Mouse (Mus musculus) midbrain, embryonic 13.5 days (tissue): ENCODE measurements around the gene Klk5. TPM values are rescaled to one million over a fixed set of nuclear protein-coding genes. Genes with fewer than 3 reads are reported as not detected.

ENCODE experiments used
- ATAC-seq: fragments of 200-750 bp; cut with Nextera tagmentation; 2 replicates; pipeline ENCODE4 v1.8.0; 2017; ENCODE audit warnings: mild to moderate bottlenecking, moderate TSS enrichment, moderate library complexity
- H3K27ac ChIP-seq: fragments of 300-500 bp; sonication (generic); 2 replicates; pipeline ENCODE4 v1.5.1; 2015; ENCODE audit warnings: inconsistent platforms, mild to moderate bottlenecking, moderate library complexity
- H3K27me3 ChIP-seq: fragments of 300-500 bp; sonication (generic); 2 replicates; pipeline ENCODE4 v1.6.1; 2015; ENCODE audit warnings: mild to moderate bottlenecking, inconsistent platforms
- H3K36me3 ChIP-seq: fragments of 300-500 bp; sonication (generic); 2 replicates; pipeline ENCODE4 v1.6.1; 2015; ENCODE audit warnings: mild to moderate bottlenecking, inconsistent platforms
- H3K4me1 ChIP-seq: fragments of 300-500 bp; sonication (generic); replicated peaks from 2 replicates; pipeline ENCODE4 v1.6.1; 2015; ENCODE audit warnings: inconsistent platforms
- H3K4me2 ChIP-seq: fragments of 300-500 bp; sonication (generic); replicated peaks from 2 replicates; pipeline ENCODE4 v1.6.1; 2015; ENCODE audit warnings: moderate library complexity, mild to moderate bottlenecking, inconsistent platforms
- H3K4me3 ChIP-seq: fragments of 300-500 bp; sonication (generic); replicated peaks from 2 replicates; pipeline ENCODE4 v1.5.1; 2015; ENCODE audit warnings: mild to moderate bottlenecking, inconsistent platforms
- H3K9ac ChIP-seq: fragments of 300-500 bp; sonication (generic); replicated peaks from 2 replicates; pipeline ENCODE4 v1.6.1; 2015; ENCODE audit warnings: mild to moderate bottlenecking, inconsistent platforms
- H3K9me3 ChIP-seq: fragments of 300-500 bp; sonication (generic); 2 replicates; pipeline ENCODE4 v1.6.1; 2016; ENCODE audit warnings: mild to moderate bottlenecking, inconsistent platforms
- WGBS: fragments of 180-500 bp; shearing (Covaris S2); methylation state at CpG from one replicate; pipeline ENCODE4 v1.1.7; 2015; 5-methylcytosine and 5-hydroxymethylcytosine counted together
- polyA plus RNA-seq: library from polyadenylated mRNA; unstranded; fragments of >200 nt; fragmentation: Nextera tagmentation; extraction: Ambion mirVana; gene quantifications from 2 replicates; pipeline ENCODE4 v1.2.1, GENCODE M21; 2015

Gene Klk5
- polyA plus RNA-seq: not detected in 2 replicates

DNA sequence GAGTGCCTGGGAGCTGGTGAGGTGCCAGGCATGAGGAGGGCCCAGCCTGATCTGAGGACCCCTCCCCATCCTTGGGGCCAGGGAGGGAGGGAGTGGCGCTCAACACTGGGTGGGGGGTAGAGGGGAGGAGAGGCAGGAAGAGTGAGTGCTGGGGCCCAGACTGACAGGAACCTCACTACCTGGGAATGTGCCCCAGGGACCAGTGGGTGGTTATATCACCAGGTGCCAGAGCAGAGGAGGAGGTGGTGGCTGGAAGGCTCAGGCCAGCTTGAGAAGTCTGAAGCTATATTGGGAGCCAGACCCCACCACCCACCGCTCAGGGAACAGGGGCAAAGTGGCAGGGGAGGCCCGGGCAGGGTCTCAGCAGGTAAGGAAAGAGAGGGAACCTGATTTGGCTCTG is at the start of gene Klk5:
TSS of gene Klk5 (plus strand) at position 271 of the 400 bp plus-strand sequence.
- Histone ChIP-seq H3K27me3 (no peaks in the 10 kb centered on the region), H3K4me2 (no peak within 1 kb of the TSS), H3K4me3 (no peak within 1 kb of the TSS), H3K4me1 (no peaks in the 10 kb centered on the region), H3K27ac (no peak within 1 kb of the TSS), H3K9ac (no peak within 1 kb of the TSS), H3K36me3 (no peaks in the 10 kb centered on the region), H3K9me3 (no peaks in the 10 kb centered on the region)
- no peak for ATAC-seq
- WGBS: 60% methylated on average over 3 of the region's 3 CpGs

DNA sequence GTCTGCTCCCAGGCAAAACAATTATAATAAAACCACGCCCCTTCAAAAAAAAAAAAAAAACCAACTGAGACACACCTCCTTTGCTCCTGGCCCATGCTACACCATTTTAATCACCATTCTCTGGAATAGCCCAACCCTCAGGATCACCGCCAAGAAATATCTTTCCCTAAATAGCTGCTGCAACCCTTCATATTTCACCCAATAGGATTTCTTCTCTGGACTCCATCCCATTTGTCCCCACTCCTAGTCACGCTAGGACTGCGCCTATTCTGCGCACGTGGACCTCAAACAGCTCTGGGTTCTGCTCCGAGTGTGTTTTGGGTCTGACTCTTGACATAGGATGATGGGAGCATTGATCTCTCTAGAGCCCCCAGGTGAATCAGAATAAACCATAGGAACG is 45.4 kb upstream of the Klk5 start:
- no peak overlapping the region for H3K27ac ChIP-seq
- peaks cover 17% of the 10 kb centered on the region for H3K4me1 ChIP-seq
- H3K36me3 ChIP-seq: no peaks in the 10 kb centered on the region
- H3K27me3 ChIP-seq: peaks cover 45% of the 10 kb centered on the region
- WGBS: 9% methylated on average over 8 of the region's 8 CpGs
- ATAC-seq: 0 out of 2 replicates have a peak, but pooled peaks have one; percentile 3
- peak overlapping the region; percentile 78 for H3K4me2 ChIP-seq
- peak overlapping the region; percentile 49 for H3K4me3 ChIP-seq
- 0 out of 2 replicates have a peak overlapping the region, but pooled peaks have one; percentile 51 for H3K9ac ChIP-seq
- no peaks in the 10 kb centered on the region for H3K9me3 ChIP-seq

DNA sequence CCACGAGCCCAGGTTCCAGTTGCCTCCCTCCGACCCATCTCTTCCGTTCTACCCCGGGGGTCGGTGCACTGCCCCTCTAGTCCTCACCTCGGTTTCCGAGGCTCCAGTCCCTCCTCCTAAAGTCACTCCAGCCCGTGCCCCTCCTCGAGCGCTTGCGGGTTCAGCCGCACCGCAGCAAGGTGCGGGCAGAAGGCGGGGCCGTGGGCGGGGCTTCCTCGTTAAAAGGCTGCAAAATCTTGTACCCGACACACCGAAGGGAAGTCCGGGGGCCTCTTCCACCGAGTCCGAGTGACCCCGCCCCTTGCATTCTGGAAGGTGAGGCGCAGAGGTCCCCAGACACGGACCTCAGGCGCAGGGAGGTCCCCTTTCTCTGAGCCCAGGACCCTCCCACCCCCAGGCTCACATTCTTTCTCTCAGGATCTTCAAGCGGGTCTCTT is 44.4 kb upstream of the Klk5 start, which contains the start of gene Klk8:
TSS of gene Klk8 (plus strand) at position 245 of the 437 bp plus-strand sequence.
- Histone ChIP-seq H3K36me3 (no peaks in the 10 kb centered on the region), H3K9me3 (no peaks in the 10 kb centered on the region), H3K4me1 (peaks cover 17% of the 10 kb centered on the region), H3K4me2 (peak within 1 kb of the TSS; percentile 78), H3K27ac (no peak within 1 kb of the TSS), H3K27me3 (peaks cover 45% of the 10 kb centered on the region), H3K4me3 (peak within 1 kb of the TSS; percentile 49), H3K9ac (peak within 1 kb of the TSS; percentile 51)
- under 1% methylated on average over 28 of the region's 28 CpGs for WGBS
- ATAC-seq: peak; percentile 46

DNA sequence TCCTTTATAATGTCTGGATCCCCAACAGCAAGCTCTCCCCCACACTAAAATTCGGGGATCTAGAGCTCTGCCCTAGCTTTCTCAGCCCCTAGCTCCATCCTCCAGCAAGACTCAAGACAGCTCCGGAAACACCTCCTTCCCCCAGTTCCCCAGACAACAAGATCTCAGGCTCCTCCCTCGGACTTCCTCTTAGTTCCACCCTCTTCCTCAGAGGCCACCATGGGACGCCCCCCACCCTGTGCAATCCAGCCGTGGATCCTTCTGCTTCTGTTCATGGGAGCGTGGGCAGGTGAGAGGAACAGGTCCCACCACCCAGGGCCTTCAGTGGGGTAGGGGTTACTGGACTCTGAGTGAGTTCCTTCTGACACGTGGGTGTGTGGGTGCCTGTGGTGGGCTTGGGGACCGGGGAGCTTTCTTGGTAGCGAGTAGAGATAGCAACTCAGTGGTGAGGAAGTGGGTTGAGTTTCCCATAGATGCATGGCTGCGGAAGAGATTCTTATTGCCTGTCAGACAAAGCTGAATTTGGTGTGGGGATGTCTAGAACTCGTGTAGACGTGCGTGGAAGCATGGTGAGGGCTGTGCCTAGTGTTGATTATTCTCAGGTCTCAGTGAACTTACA is 43.8 kb upstream of the Klk5 start:
- no peaks in the 10 kb centered on the region for H3K9me3 ChIP-seq
- H3K4me3 ChIP-seq: peak overlapping the region; percentile 49
- H3K27ac ChIP-seq: no peak overlapping the region
- peaks cover 17% of the 10 kb centered on the region for H3K4me1 ChIP-seq
- peaks cover 45% of the 10 kb centered on the region for H3K27me3 ChIP-seq
- H3K9ac ChIP-seq: no peak overlapping the region
- ATAC-seq: peak; percentile 41
- H3K4me2 ChIP-seq: peak overlapping the region; percentile 78
- H3K36me3 ChIP-seq: no peaks in the 10 kb centered on the region
- WGBS: 40% methylated on average over 13 of the region's 13 CpGs

DNA sequence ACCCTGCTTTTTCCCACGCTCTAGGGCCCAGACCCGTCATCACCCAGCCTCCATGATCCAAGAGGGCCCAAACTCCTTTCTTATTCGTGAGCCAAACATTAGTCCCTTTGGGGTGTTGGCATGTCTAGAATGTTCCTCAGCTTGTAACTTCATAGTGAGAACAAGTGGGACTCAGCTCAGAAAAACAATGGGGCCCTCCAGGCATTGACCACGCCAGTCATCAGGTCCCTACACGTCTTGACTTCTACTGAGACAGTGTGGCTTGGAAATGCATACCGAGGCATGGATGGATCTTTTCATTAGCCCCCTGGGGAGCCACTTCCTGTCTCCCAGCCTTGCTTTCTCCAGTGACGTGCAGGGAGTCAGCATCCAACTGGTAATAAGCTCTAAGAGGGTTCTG is 41.9 kb upstream of the Klk5 start:
- Histone ChIP-seq H3K9ac (no peak overlapping the region), H3K9me3 (no peaks in the 10 kb centered on the region), H3K4me1 (peaks cover 17% of the 10 kb centered on the region), H3K27ac (no peak overlapping the region), H3K36me3 (no peaks in the 10 kb centered on the region), H3K27me3 (peaks cover 42% of the 10 kb centered on the region), H3K4me3 (no peak overlapping the region), H3K4me2 (no peak overlapping the region)
- ATAC-seq: no peak
- WGBS: 80% methylated on average over 7 of the region's 7 CpGs

DNA sequence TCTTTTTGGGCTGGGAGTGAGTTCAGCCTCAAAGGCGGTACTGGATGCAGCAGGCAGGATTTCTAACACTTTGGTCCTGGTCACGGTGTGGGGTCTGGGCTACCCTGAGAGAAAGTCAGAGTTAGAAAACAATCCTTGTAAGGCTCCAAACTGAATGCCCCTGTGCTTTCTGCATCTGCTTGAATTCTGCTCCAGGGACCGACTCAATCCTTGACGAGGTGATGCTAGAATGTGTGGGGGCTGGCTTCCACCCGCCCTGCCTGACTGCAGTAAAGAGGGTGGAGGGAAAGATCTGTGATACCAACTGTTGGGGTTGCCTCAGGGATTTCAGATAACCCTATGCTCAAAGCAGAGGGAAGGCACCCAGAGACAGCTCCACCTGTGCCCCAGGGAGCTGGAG is 30.8 kb upstream of the Klk5 start, which contains the start of gene Klk7:
TSS of gene Klk7 (plus strand) at position 301 of the 400 bp plus-strand sequence.
- Histone ChIP-seq H3K4me3 (no peak within 1 kb of the TSS), H3K4me1 (no peaks in the 10 kb centered on the region), H3K27me3 (no peaks in the 10 kb centered on the region), H3K36me3 (no peaks in the 10 kb centered on the region), H3K27ac (no peak within 1 kb of the TSS), H3K4me2 (no peak within 1 kb of the TSS), H3K9me3 (no peaks in the 10 kb centered on the region), H3K9ac (no peak within 1 kb of the TSS)
- WGBS: 55% methylated on average over 5 of the region's 5 CpGs
- ATAC-seq: no peak

DNA sequence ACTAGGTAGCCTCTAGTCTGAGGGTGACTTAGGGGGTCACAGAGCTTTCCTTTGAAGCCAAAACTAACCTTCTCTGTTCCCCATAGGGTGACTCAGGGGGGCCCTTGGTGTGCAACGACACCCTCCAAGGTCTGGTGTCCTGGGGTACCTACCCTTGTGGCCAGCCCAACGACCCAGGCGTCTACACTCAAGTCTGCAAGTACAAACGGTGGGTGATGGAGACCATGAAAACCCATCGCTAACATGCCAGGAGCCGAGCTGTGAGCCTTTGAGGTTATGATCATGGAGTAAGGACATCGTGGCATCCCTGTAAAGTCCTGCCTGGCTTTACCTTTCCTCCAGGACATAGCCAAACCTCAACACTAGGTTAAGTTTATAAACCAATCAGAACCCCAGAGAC is 26.6 kb upstream of the Klk5 start:
- H3K27ac ChIP-seq: no peak overlapping the region
- no peak overlapping the region for H3K9ac ChIP-seq
- 89% methylated on average over 7 of the region's 7 CpGs for WGBS
- no peak overlapping the region for H3K4me2 ChIP-seq
- no peaks in the 10 kb centered on the region for H3K4me1 ChIP-seq
- no peak for ATAC-seq
- H3K9me3 ChIP-seq: no peaks in the 10 kb centered on the region
- H3K36me3 ChIP-seq: no peaks in the 10 kb centered on the region
- H3K4me3 ChIP-seq: no peak overlapping the region
- H3K27me3 ChIP-seq: no peaks in the 10 kb centered on the region

DNA sequence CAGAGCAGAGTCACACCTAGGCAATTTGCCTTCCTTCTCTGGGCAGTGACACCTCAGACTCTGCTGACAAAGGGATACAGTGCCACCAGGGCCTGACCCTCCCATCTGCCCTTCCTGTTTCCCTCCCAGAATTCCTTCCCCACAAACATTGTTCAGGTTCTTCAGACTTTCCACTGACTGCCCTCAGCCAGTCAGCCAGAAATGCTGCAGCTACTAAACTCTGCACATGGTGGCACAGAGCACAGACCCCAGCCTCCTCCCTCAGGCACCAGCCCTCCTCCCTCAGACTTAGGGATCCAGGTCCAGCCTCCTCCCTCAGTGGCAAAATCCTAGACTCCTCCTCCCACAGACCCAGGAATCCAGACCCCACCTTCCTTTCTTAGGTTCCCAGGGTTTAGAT is 25.0 kb upstream of the Klk5 start:
- Histone ChIP-seq H3K9me3 (no peaks in the 10 kb centered on the region), H3K27ac (no peak overlapping the region), H3K9ac (no peak overlapping the region), H3K4me2 (no peak overlapping the region), H3K36me3 (no peaks in the 10 kb centered on the region), H3K4me3 (no peak overlapping the region), H3K4me1 (no peaks in the 10 kb centered on the region), H3K27me3 (no peaks in the 10 kb centered on the region)
- ATAC-seq: no peak

DNA sequence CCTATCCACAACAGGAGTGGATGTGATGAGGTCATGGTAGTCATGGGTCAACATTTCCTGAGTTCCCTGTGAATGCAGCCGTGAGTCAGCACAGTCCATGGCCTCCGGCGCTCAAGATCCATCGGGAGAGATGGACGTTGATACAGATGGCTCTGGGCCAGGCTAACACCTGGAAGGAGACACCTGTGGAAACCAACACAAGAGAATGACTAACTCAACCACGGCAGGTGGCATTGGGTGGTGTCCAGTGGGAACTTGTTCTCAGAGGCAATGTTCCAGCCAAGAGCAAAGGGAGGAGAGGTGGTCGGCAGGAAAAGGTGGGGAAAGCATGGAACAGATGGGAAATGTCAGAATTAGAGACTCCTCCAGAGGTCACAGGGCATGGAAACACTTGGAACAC is 20.2 kb upstream of the Klk5 start:
- Histone ChIP-seq H3K4me2 (no peak overlapping the region), H3K9ac (no peak overlapping the region), H3K27me3 (no peaks in the 10 kb centered on the region), H3K9me3 (no peaks in the 10 kb centered on the region), H3K27ac (no peak overlapping the region), H3K4me3 (no peak overlapping the region), H3K4me1 (no peaks in the 10 kb centered on the region), H3K36me3 (no peaks in the 10 kb centered on the region)
- 94% methylated on average over 7 of the region's 7 CpGs for WGBS
- ATAC-seq: no peak

DNA sequence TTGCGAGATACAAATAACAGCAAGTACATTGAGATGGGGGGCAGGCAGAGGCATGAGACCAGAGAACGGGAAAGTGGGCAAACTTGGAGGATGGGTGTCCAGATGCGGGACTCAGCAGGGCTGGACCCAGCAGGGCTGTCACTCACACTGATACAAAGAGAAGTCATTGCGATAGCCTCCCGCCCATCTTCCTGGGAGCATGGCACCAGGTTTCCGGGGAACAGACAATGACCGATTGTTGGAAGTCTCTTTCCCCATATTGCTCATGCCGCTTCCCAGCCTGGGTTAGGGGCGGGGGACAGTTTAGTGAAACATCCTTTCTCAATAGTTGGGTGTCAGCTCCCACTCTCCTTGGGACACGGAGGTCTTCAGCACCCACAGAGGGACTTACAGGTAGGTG is 17.6 kb upstream of the Klk5 start, which contains the start of gene Klk6:
TSS of gene Klk6 (plus strand) at position 301 of the 400 bp plus-strand sequence.
- no peaks in the 10 kb centered on the region for H3K4me1 ChIP-seq
- H3K27ac ChIP-seq: no peak within 1 kb of the TSS
- H3K9ac ChIP-seq: no peak within 1 kb of the TSS
- H3K9me3 ChIP-seq: no peaks in the 10 kb centered on the region
- H3K4me3 ChIP-seq: no peak within 1 kb of the TSS
- H3K4me2 ChIP-seq: no peak within 1 kb of the TSS
- no peak for ATAC-seq
- WGBS: 79% methylated on average over 10 of the region's 10 CpGs
- H3K27me3 ChIP-seq: no peaks in the 10 kb centered on the region
- H3K36me3 ChIP-seq: no peaks in the 10 kb centered on the region

DNA sequence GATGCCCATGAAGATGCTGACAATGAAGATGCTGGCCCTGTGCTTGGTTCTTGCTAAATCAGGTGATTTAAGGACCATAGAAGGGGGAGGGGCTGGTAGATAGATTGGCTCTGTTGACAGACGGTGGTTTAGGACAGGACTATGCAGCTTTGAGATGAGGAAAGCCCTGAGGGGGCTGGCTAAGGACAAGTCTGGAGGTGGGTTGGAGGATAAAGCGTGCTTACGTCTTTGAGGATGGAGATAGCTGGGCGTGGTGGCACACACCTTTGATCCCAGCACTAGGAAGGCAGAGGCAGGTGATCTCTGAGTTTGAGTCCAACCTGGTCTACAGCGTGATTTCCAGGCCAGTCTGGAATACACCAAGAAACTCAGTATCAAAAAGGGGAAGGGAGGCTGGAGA is 15.7 kb upstream of the Klk5 start:
- no peaks in the 10 kb centered on the region for H3K9me3 ChIP-seq
- 91% methylated on average over 5 of the region's 5 CpGs for WGBS
- no peak for ATAC-seq

DNA sequence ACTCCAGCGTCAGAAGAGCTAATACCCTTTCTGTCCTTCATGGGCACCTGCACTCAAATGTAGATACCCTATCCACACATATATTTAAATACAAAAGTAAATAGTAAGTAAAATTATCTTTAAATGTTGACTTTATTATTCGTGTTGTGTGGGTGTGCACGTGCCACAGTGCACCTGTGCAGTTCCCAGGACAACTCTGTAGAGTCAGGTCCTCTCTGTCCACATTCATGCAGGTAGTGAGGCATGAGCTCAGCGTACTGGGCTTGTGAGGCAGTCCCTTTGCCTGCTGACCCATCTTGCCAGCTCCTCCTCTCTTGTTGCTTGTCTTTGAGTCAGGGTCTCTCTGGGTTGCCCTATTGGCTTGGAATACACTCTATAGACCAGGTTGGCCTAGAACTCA is 14.1 kb upstream of the Klk5 start:
- Histone ChIP-seq H3K27ac (no peak overlapping the region), H3K4me3 (no peak overlapping the region), H3K36me3 (no peaks in the 10 kb centered on the region), H3K4me2 (no peak overlapping the region), H3K9me3 (no peaks in the 10 kb centered on the region), H3K9ac (no peak overlapping the region), H3K27me3 (no peaks in the 10 kb centered on the region), H3K4me1 (no peaks in the 10 kb centered on the region)
- no peak for ATAC-seq
- 90% methylated on average over 4 of the region's 4 CpGs for WGBS

More for the DNA sequence above, 15.7 kb upstream of the Klk5 start:
- no peak overlapping the region for H3K9ac ChIP-seq
- no peak overlapping the region for H3K27ac ChIP-seq
- no peaks in the 10 kb centered on the region for H3K27me3 ChIP-seq
- no peaks in the 10 kb centered on the region for H3K4me1 ChIP-seq
- no peaks in the 10 kb centered on the region for H3K36me3 ChIP-seq
- H3K4me3 ChIP-seq: no peak overlapping the region
- H3K4me2 ChIP-seq: no peak overlapping the region

DNA sequence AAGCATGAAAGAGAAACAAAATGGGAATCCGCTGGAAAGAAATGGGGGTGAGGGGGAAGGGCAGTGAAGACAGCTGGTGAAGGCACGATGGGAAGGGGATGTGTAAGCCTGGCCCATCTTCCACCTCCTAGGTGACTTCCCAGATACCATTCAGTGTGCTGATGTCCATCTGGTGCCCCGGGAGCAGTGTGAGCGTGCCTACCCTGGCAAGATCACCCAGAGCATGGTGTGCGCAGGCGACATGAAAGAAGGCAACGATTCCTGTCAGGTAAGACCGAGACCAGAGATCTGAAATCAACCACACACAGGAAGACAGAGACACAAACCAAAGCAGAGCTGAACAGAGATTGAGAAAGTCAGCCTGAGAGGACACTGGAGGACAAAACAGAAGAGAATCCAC is 12.8 kb upstream of the Klk5 start:
- H3K27ac ChIP-seq: no peak overlapping the region
- H3K4me3 ChIP-seq: no peak overlapping the region
- 86% methylated on average over 8 of the region's 8 CpGs for WGBS
- ATAC-seq: no peak
- no peaks in the 10 kb centered on the region for H3K36me3 ChIP-seq
- no peak overlapping the region for H3K4me2 ChIP-seq
- H3K9me3 ChIP-seq: no peaks in the 10 kb centered on the region
- no peak overlapping the region for H3K9ac ChIP-seq
- no peaks in the 10 kb centered on the region for H3K4me1 ChIP-seq
- no peaks in the 10 kb centered on the region for H3K27me3 ChIP-seq
